Mouse (Mus musculus): ENCODE data around the gene Trim69.

DNA sequence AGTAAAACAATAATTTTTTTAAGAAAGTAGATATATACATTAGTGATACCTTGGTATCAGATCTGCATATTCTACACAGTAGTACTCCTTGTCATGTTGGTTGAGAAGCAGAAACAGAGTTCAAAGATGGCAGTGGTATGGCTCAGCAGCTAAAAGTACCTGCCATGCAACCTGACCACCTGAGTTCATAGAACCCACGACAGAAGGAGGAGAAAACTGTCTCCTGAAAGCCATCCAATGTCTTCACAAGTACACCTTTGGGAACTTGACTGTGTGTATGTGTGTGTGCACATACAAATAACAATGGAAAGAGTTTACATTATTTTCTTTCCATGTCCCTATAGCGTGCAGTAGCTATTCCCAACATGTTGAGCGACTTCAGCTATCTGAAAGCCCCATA is 10.8 kb upstream of the Trim69 start:
- TF ChIP-seq CTCF (IDR thresholded peaks at IDR 0.05; ENCODE audit: extremely low read depth, insufficient read depth, low read length) (no peak), POLR2A (IDR thresholded peaks at IDR 0.05; ENCODE audit: extremely low read depth, insufficient read depth, low read length) (no peak)
